Mouse (Mus musculus) MEL-GATA-1-ER (cell line): ENCODE measurements around the gene Krt8.
"Not testable (repeated sequence)": the region's sequence is repeated elsewhere in the genome, so short reads cannot be mapped to it uniquely, and the experiment has no call there.

Experiments
- DNase-seq: peaks from one replicate; pipeline ENCODE4 v3.0.0-alpha.2; 2012; ENCODE audit warnings: low read depth; ENCODE audit errors: extremely low read depth

Gene Krt8

GRCm38 (mm10) chr15:102007097-102008069 lies 3.1 kb upstream of the Krt8 start:
- DNase-seq = no peak

GRCm38 (mm10) chr15:102006317-102006716 lies 2.0 kb upstream of the Krt8 start:
- DNase-seq = no peak

GRCm38 (mm10) chr15:102005290-102005689 lies 1.0 kb upstream of the Krt8 start:
- no peak for DNase-seq

DNA sequence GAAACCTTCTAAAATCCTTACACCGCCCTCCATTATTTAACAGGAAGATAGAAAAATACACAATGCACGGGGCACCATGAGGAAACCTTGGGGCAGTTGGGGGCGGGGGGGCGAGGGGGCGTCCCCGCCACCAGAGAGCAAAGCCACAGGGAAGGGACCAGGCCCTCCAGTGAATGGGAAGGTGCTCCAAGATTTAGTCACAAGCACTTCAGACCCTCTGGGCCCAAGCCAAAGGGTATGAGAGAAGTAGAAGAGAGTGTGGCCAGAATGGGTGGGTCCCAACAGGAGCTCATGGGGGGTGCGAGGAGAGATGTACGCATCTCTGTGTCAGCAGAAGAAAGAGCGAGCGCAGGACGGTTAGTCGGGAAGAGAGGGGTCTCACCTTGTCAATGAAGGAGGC lies 766 bp downstream of the Krt8 start:
- no peak for DNase-seq

DNA sequence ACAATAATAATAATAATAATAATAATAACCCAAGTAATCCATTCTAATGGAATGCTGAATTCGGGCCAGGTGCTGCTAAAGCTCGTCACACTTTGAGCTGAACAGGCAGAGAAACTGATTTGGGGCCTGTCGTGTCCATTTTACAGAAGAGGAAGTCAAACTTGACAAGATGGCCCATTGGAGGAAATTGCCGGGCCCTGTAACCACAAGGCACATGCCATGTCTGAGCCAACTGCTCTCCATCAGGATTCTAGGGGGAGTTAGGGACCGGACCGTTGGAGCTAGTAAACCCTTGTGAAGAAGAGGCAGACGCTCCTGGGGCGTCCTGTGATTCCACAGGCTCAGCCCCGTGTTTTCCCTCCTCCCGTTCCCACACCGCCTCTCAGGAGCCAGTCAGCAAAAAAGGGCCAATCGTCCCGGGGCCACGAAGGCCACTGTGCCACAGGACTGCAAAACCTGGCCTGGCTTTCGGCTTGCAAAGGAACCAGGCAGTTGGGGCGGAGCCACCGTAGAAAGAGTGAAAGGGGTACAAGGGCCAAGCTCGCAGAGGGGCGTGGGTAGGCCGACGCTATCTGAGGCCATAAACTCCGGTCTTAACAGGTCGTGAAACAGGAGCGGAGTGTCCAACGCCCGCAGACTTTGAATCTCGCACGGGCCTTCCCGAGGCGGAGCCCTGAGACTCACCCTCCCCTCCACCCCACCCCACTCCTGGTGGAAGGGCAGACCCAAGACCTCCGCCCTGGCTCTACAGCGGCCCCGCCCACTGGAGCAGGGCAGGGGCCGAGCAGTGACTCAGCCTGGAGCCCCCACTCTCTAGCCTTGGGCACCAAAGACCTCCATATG lies 1.4 kb downstream of the Krt8 start:
- no peak for DNase-seq

GRCm38 (mm10) chr15:101999676-102000335 lies 4.5 kb downstream of the Krt8 start:
- DNase-seq = no peak

DNA sequence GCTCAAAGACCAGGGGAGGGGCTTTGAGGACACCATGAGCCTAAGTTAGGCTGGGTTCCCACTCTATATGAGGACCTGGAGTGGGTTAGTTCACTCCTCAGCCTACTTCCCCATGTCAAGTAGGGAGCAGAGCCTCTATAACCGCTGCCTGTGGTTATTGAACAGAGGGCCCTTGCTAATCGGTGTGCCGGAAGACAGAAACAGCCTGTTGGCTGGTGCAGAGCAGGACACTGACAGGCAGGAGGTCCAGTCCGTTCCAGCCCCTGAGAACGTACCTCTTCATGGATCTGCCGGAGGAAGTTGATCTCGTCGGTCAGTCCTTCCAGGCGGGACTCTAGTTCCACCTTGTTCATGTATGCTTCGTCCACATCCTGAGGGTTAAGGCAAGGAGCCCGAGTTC lies 5.1 kb downstream of the Krt8 start:
- DNase-seq = no peak

GRCm38 (mm10) chr15:101996450-101997078 lies 7.7 kb downstream of the Krt8 start:
- DNase-seq = not testable (repeated sequence)

DNA sequence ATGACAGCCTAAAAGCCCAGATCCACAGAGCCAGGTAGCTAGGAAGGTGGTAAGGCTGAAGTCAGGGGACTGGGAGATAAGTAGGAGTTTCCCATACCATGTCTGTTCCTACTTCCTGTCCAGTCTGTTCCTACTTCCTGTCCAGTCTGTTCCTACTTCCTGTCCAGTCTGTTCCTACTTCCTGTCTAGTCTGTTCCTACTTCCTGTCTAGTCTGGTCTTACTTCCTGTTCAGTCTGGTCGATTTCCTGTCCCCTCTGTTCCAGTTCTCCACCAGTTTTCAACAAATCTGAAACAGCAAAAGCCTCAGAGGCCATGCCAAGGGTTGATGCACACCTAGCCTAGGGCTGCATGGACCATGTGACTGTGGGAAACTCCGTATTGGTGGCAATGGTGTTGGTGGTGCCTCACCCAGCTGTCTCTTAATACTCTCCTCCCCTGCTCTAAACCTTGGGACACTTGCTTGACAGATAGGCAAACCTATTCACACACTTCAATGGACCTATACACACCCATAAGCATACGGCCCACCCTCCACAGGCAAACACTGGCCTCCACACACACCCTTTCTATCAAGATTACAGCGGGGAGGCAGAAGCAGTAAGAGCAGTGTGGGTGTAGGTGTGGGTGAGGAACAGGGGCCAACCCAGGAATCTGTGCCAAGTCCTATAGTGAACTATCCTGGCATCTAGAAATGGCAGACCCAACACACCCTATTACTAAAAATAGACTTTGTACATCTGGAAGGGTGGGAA lies 8.6 kb downstream of the Krt8 start:
- DNase-seq = no peak

- no peak for DNase-seq
These were observed 9.9 kb downstream of the Krt8 start for GRCm38 (mm10) chr15:101994365-101994764.

DNA sequence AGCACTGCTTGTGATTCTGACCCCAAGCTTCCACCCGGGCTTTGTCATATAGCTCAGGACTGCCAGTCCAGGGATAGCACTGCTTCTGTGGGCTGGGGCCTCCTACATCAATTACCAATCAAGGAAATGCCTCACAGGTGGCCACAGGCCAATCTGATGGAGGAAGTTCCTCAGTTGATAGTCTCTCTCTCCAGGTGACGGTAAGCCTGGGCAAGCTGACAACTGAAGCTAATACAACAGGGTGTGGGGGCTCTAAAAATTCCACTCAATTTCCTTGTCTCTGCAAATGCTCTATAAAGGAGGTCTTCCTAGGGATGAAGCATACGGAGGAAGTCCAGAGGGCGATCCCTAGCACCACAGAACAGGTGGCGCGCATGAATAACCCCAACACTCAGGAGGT lies 13.3 kb downstream of the Krt8 start:
- DNase-seq = no peak

DNA sequence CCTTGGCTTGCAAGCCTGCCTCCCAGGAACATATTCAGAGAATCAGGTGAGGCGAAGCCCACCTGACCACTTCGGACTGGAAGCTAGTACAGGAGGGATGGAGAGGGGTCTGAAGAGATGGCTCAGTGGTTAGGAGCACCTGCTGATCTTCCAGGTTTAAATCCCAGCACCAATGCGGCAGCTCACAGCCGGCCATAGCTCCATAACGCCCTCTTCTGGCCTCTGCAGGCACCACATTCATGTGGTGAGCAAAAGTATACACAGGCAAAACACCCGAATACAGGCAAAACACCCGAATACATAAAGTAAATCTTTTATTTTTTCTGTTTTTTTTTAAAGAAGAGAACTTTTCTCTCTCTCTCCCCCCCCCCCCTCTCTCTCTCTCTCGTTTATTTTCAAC lies 15.6 kb downstream of the Krt8 start:
- DNase-seq = no peak

GRCm38 (mm10) chr15:101988119-101988518 lies 16.2 kb downstream of the Krt8 start:
- DNase-seq = peak; percentile 65

DNA sequence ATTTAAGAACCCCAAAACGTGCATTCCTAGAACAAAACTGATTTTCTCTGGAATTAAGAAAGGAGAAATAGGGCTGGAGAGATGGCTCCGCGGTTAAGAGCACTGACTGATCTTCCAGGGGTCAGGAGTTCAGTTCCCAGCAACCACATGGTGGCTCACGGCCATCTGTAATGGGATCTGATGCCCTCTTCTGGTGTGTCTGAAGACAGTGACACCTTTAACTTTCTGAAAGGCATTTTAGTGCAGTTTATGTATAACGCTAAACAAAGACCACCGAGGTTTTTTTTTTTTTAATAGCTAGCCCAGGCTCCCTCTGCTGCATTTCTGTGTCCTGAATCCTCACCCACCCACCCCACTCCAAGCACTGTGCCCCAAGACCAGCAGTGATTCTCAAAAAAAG lies 19.5 kb downstream of the Krt8 start:
- no peak for DNase-seq

- DNase-seq = peak; percentile 99
These were observed 20.2 kb downstream of the Krt8 start for GRCm38 (mm10) chr15:101983949-101984601.

DNA sequence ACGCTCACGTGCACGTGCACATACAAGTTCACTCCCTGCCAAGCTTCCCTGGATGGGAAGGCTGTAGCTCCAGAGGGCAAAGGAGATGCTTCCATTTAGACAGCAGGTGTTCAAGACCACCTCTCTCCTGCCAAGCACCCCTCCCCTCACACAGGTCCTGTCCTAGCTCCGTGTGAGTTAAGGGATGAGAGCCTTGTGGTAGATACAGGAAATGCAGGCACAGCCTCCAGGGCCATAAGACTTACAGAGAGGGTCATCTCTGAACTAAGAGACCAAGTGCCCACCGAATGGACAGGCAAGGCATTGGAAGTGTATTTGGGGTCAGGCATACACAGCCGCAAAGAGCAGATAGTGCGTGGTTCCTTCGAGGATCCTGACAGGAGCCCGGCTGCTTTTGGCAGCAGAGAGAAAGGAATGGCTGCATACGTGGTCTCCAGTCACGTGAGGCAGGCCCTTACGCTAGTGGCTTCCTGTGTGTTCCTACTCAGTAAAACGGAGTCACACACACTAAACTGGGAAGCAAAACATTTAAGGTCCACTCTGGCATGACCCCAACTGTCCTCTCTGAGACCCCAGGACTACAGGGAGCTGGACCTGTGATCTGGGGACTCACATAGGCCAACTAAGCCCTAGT lies 20.9 kb downstream of the Krt8 start:
- DNase-seq = peak; percentile 47

- no peak for DNase-seq
These were observed 23.4 kb downstream of the Krt8 start for GRCm38 (mm10) chr15:101980849-101981248.

DNA sequence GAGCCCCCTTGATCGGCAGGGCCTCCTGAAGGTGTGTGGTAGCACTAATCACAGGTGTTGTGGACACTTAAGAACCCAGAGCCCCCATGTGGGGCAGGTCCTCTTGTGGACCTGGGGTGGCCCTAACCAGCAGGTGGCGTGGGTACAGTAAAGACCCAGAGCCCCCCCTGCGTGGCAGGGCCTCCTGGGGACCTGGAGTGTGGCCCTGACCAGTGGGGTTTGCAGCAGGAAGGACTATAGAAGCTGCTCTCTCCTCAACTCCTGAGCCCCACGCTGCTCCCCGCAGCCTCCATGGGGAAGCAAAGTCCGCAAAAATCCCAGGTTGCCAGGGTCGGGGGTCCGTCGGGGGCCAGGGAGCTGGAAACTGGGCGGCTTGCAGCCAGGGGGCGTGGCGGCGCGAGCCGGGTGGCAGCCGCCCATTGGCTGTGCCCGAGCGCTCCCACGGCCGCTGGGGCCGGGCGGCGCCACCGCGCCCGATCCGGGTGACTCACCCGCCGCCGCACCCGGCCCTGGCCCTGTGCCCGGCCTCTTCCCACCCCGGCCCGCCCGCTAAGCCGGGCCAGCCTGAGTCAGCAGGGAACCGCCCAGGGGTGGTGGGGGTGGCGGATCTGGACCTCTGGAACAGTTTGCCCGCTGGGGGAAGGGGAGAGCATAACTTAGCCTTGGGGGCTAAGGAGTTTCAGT lies 27.1 kb downstream of the Krt8 start:
- peak; percentile 62 for DNase-seq

DNA sequence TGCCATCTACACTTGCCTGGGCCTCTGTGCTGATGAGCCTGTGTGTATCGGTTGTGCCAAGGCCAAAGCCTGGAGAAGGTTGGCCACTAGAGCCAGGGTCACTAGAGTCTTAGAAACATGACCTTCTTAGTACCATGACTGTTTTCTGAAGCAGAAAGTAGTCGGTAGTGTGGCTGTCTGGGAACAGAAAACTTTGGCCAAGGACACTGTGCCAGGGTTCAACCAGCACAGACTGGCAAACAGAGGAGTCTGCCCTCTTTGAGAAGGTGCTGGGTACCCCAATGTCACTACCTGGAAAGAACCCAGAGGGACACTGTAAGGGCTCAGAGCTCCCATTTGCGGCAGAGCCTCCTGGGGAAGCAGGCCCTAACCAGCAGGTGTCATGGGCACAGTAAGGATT lies 27.6 kb downstream of the Krt8 start:
- DNase-seq = no peak
